Mouse (Mus musculus) thymus, postnatal 10 days (tissue): ENCODE measurements around the gene Rab11b.

Source experiments
- DNase-seq, 2 experiments: peaks; one replicate each; pipeline ENCODE4 v3.0.0; 2021; ENCODE audit warnings: low spot score in 2 of 2

Gene Rab11b

GRCm38 (mm10) chr17:33717246-33717645 lies 43.1 kb downstream of the Rab11b start:
- no peak for DNase-seq

- no peak for DNase-seq
Observed at GRCm38 (mm10) chr17:33714779-33715178, 45.6 kb downstream of the Rab11b start.

GRCm38 (mm10) chr17:33713271-33713670 lies 47.1 kb downstream of the Rab11b start:
- DNase-seq, result no peak

GRCm38 (mm10) chr17:33709834-33710233 lies 50.5 kb downstream of the Rab11b start:
- no peak for DNase-seq

GRCm38 (mm10) chr17:33703091-33703490 lies 57.2 kb downstream of the Rab11b start:
- DNase-seq, result no peak

GRCm38 (mm10) chr17:33702178-33702577 lies 58.2 kb downstream of the Rab11b start:
- no peak for DNase-seq

GRCm38 (mm10) chr17:33695471-33695870 lies 64.9 kb downstream of the Rab11b start:
- DNase-seq, result no peak
